Mouse (Mus musculus) urinary bladder, adult 18-20 months (tissue): ENCODE results near the gene Gm3250.
"Not testable (repeated sequence)": the region's sequence is repeated elsewhere in the genome, so short reads cannot be mapped to it uniquely, and the experiment has no call there.

ENCODE experiments used
- DNase-seq, 2 experiments: peaks; one replicate each; pipeline ENCODE4 v3.0.0; 2022; ENCODE audit warnings: low spot score in 2 of 2, mixed read lengths in 2 of 2

The Gm3250 gene

GRCm38 (mm10) chr10:77782442-77782841 is at the start of gene Gm3250:
Gm3250 (minus strand) TSS chr10:77782542.
- not testable (repeated sequence) for DNase-seq

- no peak for DNase-seq
Measured at GRCm38 (mm10) chr10:77826951-77827350, 44.6 kb upstream of the Gm3250 start, which contains the start of gene Krtap10-4. Krtap10-4 (minus strand) TSS chr10:77827095.

GRCm38 (mm10) chr10:77819203-77819602 is 36.9 kb upstream of the Gm3250 start:
- no peak for DNase-seq

- DNase-seq: no peak
Measured at GRCm38 (mm10) chr10:77818523-77818922, 36.2 kb upstream of the Gm3250 start.

- no peak for DNase-seq
Measured at GRCm38 (mm10) chr10:77815514-77815913, 33.2 kb upstream of the Gm3250 start.

- DNase-seq: no peak
Measured at GRCm38 (mm10) chr10:77814382-77814781, 32.0 kb upstream of the Gm3250 start, which contains the start of gene Gm2696. Gm2696 (plus strand) TSS chr10:77814682.

GRCm38 (mm10) chr10:77811743-77812142 is 29.4 kb upstream of the Gm3250 start, which contains the start of gene Gm9507:
Gm9507 (minus strand) TSS chr10:77811843.
- DNase-seq: no peak

- DNase-seq: no peak
Measured at GRCm38 (mm10) chr10:77804095-77804494, 21.8 kb upstream of the Gm3250 start.

- no peak for DNase-seq
Measured at GRCm38 (mm10) chr10:77798921-77799508, 16.7 kb upstream of the Gm3250 start, which contains the start of gene Gm19668. Gm19668 (minus strand) TSS chr10:77799133.

GRCm38 (mm10) chr10:77798164-77798920 is 16.0 kb upstream of the Gm3250 start:
- not testable (repeated sequence) for DNase-seq

- no peak for DNase-seq
Measured at GRCm38 (mm10) chr10:77797677-77798076, 15.3 kb upstream of the Gm3250 start.

GRCm38 (mm10) chr10:77794976-77795375 is 12.6 kb upstream of the Gm3250 start, which contains the start of gene Gm9639:
Gm9639 (minus strand) TSS chr10:77795076.
- no peak for DNase-seq

GRCm38 (mm10) chr10:77788621-77789020 is 6.3 kb upstream of the Gm3250 start:
- DNase-seq: no peak

- not testable (repeated sequence) for DNase-seq
Measured at GRCm38 (mm10) chr10:77787876-77788275, 5.5 kb upstream of the Gm3250 start, which contains the start of gene Gm7137. Gm7137 (minus strand) TSS chr10:77788200.

GRCm38 (mm10) chr10:77783396-77783795 is 1.1 kb upstream of the Gm3250 start:
- DNase-seq: not testable (repeated sequence)

GRCm38 (mm10) chr10:77776844-77777243 is 5.5 kb downstream of the Gm3250 start, which contains the start of gene Gm7138:
Gm7138 (minus strand) TSS chr10:77776944.
- DNase-seq: not testable (repeated sequence)

- not testable (repeated sequence) for DNase-seq
Measured at GRCm38 (mm10) chr10:77772142-77772541, 10.2 kb downstream of the Gm3250 start.

GRCm38 (mm10) chr10:77771225-77771624 is 11.1 kb downstream of the Gm3250 start, which contains the start of gene Gm3238:
Gm3238 (minus strand) TSS chr10:77771325.
- DNase-seq: not testable (repeated sequence)

- no peak for DNase-seq
Measured at GRCm38 (mm10) chr10:77769727-77770126, 12.6 kb downstream of the Gm3250 start.

- not testable (repeated sequence) for DNase-seq
Measured at GRCm38 (mm10) chr10:77759582-77759981, 22.8 kb downstream of the Gm3250 start, which contains the start of gene Gm3233. Gm3233 (minus strand) TSS chr10:77759682.

GRCm38 (mm10) chr10:77753448-77753847 is 28.9 kb downstream of the Gm3250 start:
- DNase-seq: no peak

GRCm38 (mm10) chr10:77752312-77752711 is 30.0 kb downstream of the Gm3250 start:
- DNase-seq: not testable (repeated sequence)
